Mouse (Mus musculus): Measurements from ENCODE around the gene Fndc3b. TPM values are rescaled to one million over a fixed set of nuclear protein-coding genes. Genes with fewer than 3 reads are reported as not detected.

Gene Fndc3b
- polyA plus RNA-seq, 1 experiment from 2014 or later: 4.7 TPM

DNA sequence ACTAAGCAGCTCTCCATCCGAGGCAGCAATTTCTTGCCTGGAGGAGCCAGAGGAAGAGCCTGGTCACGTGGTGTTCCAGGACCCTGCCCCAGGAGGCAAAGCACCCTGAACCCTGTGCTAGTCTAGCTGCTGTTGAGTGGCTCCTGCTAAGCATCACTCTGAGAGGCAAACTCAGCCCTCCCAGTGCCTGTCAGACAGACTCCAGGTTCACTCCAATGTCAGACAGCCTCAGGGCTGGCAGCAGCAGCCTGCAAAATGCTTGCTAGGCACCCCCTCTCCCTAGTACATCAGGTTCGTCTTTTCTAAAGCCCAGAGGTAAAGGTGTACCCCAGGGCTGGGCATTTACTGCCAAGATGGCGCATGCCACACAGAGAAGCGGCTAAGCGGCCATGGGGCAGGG is 283.7 kb downstream of the Fndc3b start:
- no peak overlapping the region for H3K9ac ChIP-seq (ENCODE audit: low read length)
- H3K4me2 ChIP-seq (ENCODE audit: low read length): no peak overlapping the region
- 92% methylated on average over 6 of the region's 6 CpGs for WGBS
- no peaks in the 10 kb centered on the region for H3K4me1 ChIP-seq (ENCODE audit: control insufficient read depth, insufficient read depth, low read length)
- no peaks in the 10 kb centered on the region for H3K27me3 ChIP-seq (replicated peaks; ENCODE audit: control insufficient read depth, insufficient read depth, low read length)
- DNase-seq (ENCODE audit: low spot score) (no peak), ATAC-seq (no peak)
- H3K9me3 ChIP-seq (replicated peaks; ENCODE audit: control insufficient read depth, low read length): no peaks in the 10 kb centered on the region
- no peak overlapping the region for H3K27ac ChIP-seq (ENCODE audit: low read depth, low read length)
- H3K4me3 ChIP-seq (ENCODE audit: low read depth, low read length): no peak overlapping the region
- no peaks in the 10 kb centered on the region; the same call in 1 of the 2 replicates for H3K36me3 ChIP-seq (ENCODE audit: control insufficient read depth, insufficient read depth, low read length)

DNA sequence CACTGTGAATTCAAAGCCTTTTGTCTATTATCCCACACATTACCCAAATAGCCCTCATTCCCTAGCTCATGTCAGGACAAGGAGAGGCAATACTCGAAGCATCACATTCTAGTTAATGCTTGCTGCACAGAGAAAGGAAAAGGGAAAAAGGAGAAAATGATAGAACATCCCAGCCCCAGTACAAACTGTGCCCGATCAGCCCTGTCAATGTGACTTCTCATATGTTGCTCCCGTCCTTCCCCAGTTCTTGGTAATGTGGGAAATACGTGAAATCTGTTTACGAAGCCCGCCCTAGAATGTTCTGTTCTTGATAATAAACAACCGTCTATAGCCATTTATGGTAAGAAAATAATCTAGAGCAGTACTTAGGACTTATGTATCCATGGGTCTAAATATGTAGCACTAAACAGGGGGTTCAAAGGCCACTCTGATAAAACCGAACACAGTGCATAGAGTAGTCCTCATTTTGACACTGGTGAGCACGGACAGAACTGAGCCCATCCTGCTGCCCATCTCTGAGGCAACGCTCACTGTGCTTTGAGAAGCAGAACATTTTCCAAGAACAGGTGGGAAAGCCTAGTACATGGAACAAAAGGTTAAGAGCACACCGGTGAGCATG is 286.9 kb downstream of the Fndc3b start:
- ATAC-seq (no peak), DNase-seq (ENCODE audit: low spot score) (no peak)

DNA sequence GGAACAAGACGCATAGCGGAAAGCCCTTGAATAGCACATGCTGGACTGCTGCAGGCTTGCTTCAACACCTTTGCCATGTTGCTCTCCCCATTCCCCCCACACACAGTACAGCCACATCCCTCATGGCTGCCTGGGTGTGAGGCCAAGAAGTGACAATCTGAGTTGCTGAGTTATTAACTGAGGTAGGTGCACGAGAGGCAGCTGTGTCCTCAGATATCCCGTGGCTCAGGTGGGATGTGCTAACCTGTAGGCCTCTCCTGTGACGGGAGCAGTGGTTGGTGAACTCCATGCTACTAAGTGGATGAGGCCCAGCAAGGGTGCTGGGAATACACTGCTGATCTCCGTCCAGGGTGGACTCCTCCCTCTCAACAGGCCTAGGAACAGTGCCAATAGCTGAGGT is 288.6 kb downstream of the Fndc3b start:
- DNase-seq (ENCODE audit: low spot score): no peak
- ATAC-seq: no peak
- no peaks in the 10 kb centered on the region for H3K9me3 ChIP-seq (replicated peaks; ENCODE audit: control insufficient read depth, low read length)
- WGBS: 88% methylated on average over 6 of the region's 6 CpGs
- H3K9ac ChIP-seq (ENCODE audit: low read length): no peak overlapping the region
- H3K27ac ChIP-seq (ENCODE audit: low read depth, low read length): no peak overlapping the region
- H3K4me2 ChIP-seq (ENCODE audit: low read length): no peak overlapping the region
- no peaks in the 10 kb centered on the region for H3K4me1 ChIP-seq (ENCODE audit: control insufficient read depth, insufficient read depth, low read length)
- H3K27me3 ChIP-seq (replicated peaks; ENCODE audit: control insufficient read depth, insufficient read depth, low read length): no peaks in the 10 kb centered on the region
- no peak overlapping the region for H3K4me3 ChIP-seq (ENCODE audit: low read depth, low read length)
- H3K36me3 ChIP-seq (ENCODE audit: control insufficient read depth, insufficient read depth, low read length): 0 out of 2 replicates have a peak, but pooled peaks cover 3% of the 10 kb centered on the region

More for the DNA sequence above, 286.9 kb downstream of the Fndc3b start:
- Histone ChIP-seq H3K9me3 (replicated peaks; ENCODE audit: control insufficient read depth, low read length) (no peaks in the 10 kb centered on the region), H3K4me3 (ENCODE audit: low read depth, low read length) (no peak overlapping the region), H3K27ac (ENCODE audit: low read depth, low read length) (no peak overlapping the region), H3K4me1 (ENCODE audit: control insufficient read depth, insufficient read depth, low read length) (no peaks in the 10 kb centered on the region), H3K4me2 (ENCODE audit: low read length) (no peak overlapping the region), H3K36me3 (ENCODE audit: control insufficient read depth, insufficient read depth, low read length) (peaks cover 3% of the 10 kb centered on the region; the same call in 1 of the 2 replicates), H3K9ac (ENCODE audit: low read length) (no peak overlapping the region), H3K27me3 (replicated peaks; ENCODE audit: control insufficient read depth, insufficient read depth, low read length) (no peaks in the 10 kb centered on the region)
- WGBS: 91% methylated on average over 11 of the region's 11 CpGs

DNA sequence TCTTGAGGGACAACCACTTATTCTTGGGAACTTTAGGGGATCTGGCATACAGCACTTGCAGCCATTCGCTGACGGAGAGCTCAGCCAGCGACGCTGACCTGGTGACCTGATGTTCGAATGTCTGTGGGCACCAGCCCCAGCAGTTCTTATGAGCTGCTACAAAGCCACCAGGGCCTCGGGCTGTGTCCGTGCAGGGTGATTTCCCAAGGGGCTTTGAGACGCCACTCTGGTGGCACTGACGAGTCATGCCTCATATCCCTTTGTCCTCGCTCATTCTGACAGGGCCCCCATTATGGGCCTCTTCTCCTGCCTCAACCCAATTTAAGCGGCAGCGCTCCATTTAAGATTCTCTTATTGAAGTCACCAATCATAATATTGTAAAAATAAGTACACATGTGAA is 289.1 kb downstream of the Fndc3b start:
- no peak overlapping the region for H3K4me3 ChIP-seq (ENCODE audit: low read depth, low read length)
- ATAC-seq (no peak), DNase-seq (ENCODE audit: low spot score) (no peak)
- H3K27ac ChIP-seq (ENCODE audit: low read depth, low read length): no peak overlapping the region
- 67% methylated on average over 12 of the region's 12 CpGs for whole genome bisulfite sequencing
- no peaks in the 10 kb centered on the region for H3K27me3 ChIP-seq (replicated peaks; ENCODE audit: control insufficient read depth, insufficient read depth, low read length)
- no peak overlapping the region for H3K4me2 ChIP-seq (ENCODE audit: low read length)
- H3K9me3 ChIP-seq (replicated peaks; ENCODE audit: control insufficient read depth, low read length): no peaks in the 10 kb centered on the region
- no peak overlapping the region for H3K9ac ChIP-seq (ENCODE audit: low read length)
- H3K36me3 ChIP-seq (ENCODE audit: control insufficient read depth, insufficient read depth, low read length): 0 out of 2 replicates have a peak, but pooled peaks cover 3% of the 10 kb centered on the region
- H3K4me1 ChIP-seq (ENCODE audit: control insufficient read depth, insufficient read depth, low read length): no peaks in the 10 kb centered on the region

DNA sequence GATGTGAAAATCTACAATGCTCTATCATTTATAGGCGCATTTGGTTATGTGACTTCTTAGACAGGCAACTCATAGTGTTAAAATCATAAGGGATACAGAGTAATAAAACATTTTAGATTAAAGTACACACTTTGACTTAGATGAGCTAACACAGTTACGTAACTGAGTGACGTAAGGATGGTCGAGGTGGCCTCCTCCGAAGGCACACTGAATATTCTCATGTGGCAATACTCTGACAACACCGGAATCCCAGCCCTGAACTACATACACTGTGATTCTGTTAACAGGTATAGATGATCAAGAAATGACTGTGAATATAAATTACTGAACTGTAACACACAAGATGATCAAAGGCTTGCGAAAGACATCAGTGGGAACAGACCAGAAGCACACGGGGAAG is 292.5 kb downstream of the Fndc3b start:
- Histone ChIP-seq H3K9me3 (replicated peaks; ENCODE audit: control insufficient read depth, low read length) (no peaks in the 10 kb centered on the region), H3K4me3 (ENCODE audit: low read depth, low read length) (no peak overlapping the region), H3K4me1 (ENCODE audit: control insufficient read depth, insufficient read depth, low read length) (no peaks in the 10 kb centered on the region), H3K4me2 (ENCODE audit: low read length) (no peak overlapping the region), H3K9ac (ENCODE audit: low read length) (no peak overlapping the region), H3K27ac (ENCODE audit: low read depth, low read length) (no peak overlapping the region), H3K27me3 (replicated peaks; ENCODE audit: control insufficient read depth, insufficient read depth, low read length) (no peaks in the 10 kb centered on the region), H3K36me3 (ENCODE audit: control insufficient read depth, insufficient read depth, low read length) (0 out of 2 replicates have a peak, but pooled peaks cover 3% of the 10 kb centered on the region)
- 94% methylated on average over 8 of the region's 8 CpGs for WGBS
- DNase-seq (ENCODE audit: low spot score) (no peak), ATAC-seq (no peak)

DNA sequence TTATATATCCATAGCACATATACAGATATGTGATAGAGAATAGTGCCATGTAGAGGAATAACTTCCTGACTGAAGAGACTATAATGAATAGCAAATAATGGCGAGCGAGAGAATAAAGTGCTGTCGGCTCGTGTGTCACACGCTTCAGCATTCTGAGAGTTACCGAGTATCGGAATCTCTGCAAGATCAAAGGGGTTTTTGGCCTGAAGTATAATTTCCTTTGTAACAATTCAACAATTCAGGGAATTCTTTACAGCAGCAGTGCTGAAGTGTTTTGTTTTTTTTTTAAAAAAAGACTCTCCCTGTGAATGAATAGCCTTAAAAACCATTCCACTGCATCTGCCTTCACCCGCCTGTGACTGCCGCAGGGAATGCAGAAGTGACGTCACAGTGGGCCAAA is 294.3 kb downstream of the Fndc3b start:
- DNase-seq (ENCODE audit: low spot score): no peak
- no peaks in the 10 kb centered on the region for H3K9me3 ChIP-seq (replicated peaks; ENCODE audit: control insufficient read depth, low read length)
- no peak overlapping the region for H3K27ac ChIP-seq (ENCODE audit: low read depth, low read length)
- no peaks in the 10 kb centered on the region for H3K27me3 ChIP-seq (replicated peaks; ENCODE audit: control insufficient read depth, insufficient read depth, low read length)
- no peak for ATAC-seq
- H3K9ac ChIP-seq (ENCODE audit: low read length): no peak overlapping the region
- no peak overlapping the region for H3K4me2 ChIP-seq (ENCODE audit: low read length)
- H3K4me3 ChIP-seq (ENCODE audit: low read depth, low read length): no peak overlapping the region
- H3K36me3 ChIP-seq (ENCODE audit: control insufficient read depth, insufficient read depth, low read length): 0 out of 2 replicates have a peak, but pooled peaks cover 3% of the 10 kb centered on the region
- WGBS: 75% methylated on average over 10 of the region's 10 CpGs
- no peaks in the 10 kb centered on the region for H3K4me1 ChIP-seq (ENCODE audit: control insufficient read depth, insufficient read depth, low read length)

DNA sequence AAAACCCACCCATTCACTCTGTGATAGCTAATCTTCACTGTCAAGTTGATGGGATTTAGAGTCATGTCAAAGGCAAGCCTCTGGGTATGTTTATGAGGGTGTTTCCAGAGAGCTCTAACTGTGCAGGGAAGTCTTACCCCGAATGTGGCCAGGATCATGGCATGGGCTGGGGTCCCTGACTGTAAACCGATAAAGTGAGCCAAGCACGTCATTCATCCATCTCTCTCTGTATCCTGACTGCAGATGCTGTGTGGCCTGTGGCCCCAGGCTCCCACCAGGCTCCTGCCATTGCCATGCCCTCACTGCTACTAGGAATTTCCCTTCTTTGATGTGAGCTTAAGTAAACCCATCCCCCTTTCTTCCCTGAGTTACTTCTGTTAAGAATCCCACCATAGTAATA is 297.5 kb downstream of the Fndc3b start:
- DNase-seq (ENCODE audit: low spot score) (no peak), ATAC-seq (no peak)
- Histone ChIP-seq H3K9ac (ENCODE audit: low read length) (no peak overlapping the region), H3K4me3 (ENCODE audit: low read depth, low read length) (no peak overlapping the region), H3K9me3 (replicated peaks; ENCODE audit: control insufficient read depth, low read length) (no peaks in the 10 kb centered on the region), H3K36me3 (ENCODE audit: control insufficient read depth, insufficient read depth, low read length) (no peaks in the 10 kb centered on the region), H3K27me3 (replicated peaks; ENCODE audit: control insufficient read depth, insufficient read depth, low read length) (no peaks in the 10 kb centered on the region), H3K4me2 (ENCODE audit: low read length) (no peak overlapping the region), H3K4me1 (ENCODE audit: control insufficient read depth, insufficient read depth, low read length) (no peaks in the 10 kb centered on the region), H3K27ac (ENCODE audit: low read depth, low read length) (no peak overlapping the region)
- WGBS: 75% methylated on average over 3 of the region's 3 CpGs

DNA sequence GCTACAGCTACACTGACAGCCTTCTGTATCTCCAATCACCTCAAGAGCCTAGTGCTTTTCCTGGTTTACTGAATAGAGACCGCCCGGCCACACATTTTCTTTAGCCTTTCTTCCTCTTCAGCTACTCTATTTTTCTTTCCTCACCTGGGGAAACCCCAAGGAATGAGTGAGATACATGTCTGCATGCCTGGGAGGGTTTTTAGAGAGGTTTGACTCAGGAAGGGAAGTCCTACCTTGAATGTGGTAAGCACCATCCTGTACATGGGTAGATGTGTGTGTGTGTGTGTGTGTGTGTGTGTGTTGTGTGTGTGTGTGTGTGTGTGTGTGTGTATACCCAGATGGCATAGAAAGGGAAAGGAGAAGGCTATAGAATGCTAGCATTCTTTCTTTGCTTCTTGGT is 299.8 kb downstream of the Fndc3b start:
- Histone ChIP-seq H3K27me3 (replicated peaks; ENCODE audit: control insufficient read depth, insufficient read depth, low read length) (no peaks in the 10 kb centered on the region), H3K4me1 (ENCODE audit: control insufficient read depth, insufficient read depth, low read length) (no peaks in the 10 kb centered on the region), H3K4me3 (ENCODE audit: low read depth, low read length) (no peak overlapping the region), H3K9ac (ENCODE audit: low read length) (no peak overlapping the region), H3K36me3 (ENCODE audit: control insufficient read depth, insufficient read depth, low read length) (no peaks in the 10 kb centered on the region), H3K27ac (ENCODE audit: low read depth, low read length) (no peak overlapping the region), H3K9me3 (replicated peaks; ENCODE audit: control insufficient read depth, low read length) (no peaks in the 10 kb centered on the region), H3K4me2 (ENCODE audit: low read length) (no peak overlapping the region)
- ATAC-seq (no peak), DNase-seq (ENCODE audit: low spot score) (no peak)
- WGBS: 98% methylated on average over 2 of the region's 2 CpGs

DNA sequence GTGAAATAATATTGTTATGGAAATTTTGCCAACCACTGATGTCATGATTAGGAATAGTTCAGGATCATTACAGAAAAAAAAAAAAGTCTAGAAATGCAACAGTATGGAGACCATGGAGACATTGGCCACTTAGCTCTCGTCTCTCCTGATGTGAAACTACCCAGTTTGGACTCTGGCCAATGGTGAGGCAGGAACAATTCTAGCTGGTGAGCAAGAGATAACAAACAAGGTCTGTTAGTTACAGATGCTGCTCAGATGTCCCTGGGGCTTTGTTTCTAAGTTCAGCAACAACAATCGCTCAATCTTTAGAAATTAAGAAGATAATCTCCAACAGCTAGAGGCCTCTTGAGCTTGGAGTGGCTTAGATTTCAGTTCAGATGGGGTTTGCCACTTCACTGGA is 302.5 kb downstream of the Fndc3b start:
- H3K4me2 ChIP-seq (ENCODE audit: low read length): no peak overlapping the region
- no peak overlapping the region for H3K9ac ChIP-seq (ENCODE audit: low read length)
- WGBS: 66% methylated on average over 2 of the region's 2 CpGs
- H3K4me3 ChIP-seq (ENCODE audit: low read depth, low read length): no peak overlapping the region
- no peaks in the 10 kb centered on the region for H3K27me3 ChIP-seq (replicated peaks; ENCODE audit: control insufficient read depth, insufficient read depth, low read length)
- DNase-seq (ENCODE audit: low spot score) (no peak), ATAC-seq (no peak)
- no peaks in the 10 kb centered on the region for H3K4me1 ChIP-seq (ENCODE audit: control insufficient read depth, insufficient read depth, low read length)
- no peaks in the 10 kb centered on the region for H3K9me3 ChIP-seq (replicated peaks; ENCODE audit: control insufficient read depth, low read length)
- no peaks in the 10 kb centered on the region for H3K36me3 ChIP-seq (ENCODE audit: control insufficient read depth, insufficient read depth, low read length)
- H3K27ac ChIP-seq (ENCODE audit: low read depth, low read length): no peak overlapping the region
